Mouse (Mus musculus) macrophage (primary cell): ENCODE measurements around the gene Tesmin. TPM values are rescaled to one million over a fixed set of nuclear protein-coding genes. Genes with fewer than 3 reads are reported as not detected.

ENCODE experiments used
- H3K27ac ChIP-seq: fragments of 350-480 bp; formaldehyde crosslinking; 2 replicates; pipeline ENCODE4 v1.9.0; 2021
- H3K36me3 ChIP-seq: fragments of 350-480 bp; formaldehyde crosslinking; 2 replicates; pipeline ENCODE4 v1.9.0; 2021; ENCODE audit errors: inconsistent target
- H3K4me3 ChIP-seq: fragments of 350-480 bp; formaldehyde crosslinking; 2 replicates; pipeline ENCODE4 v1.9.0; 2021; ENCODE audit errors: inconsistent target
- H3K79me2 ChIP-seq: fragments of 350-480 bp; formaldehyde crosslinking; 2 replicates; pipeline ENCODE4 v1.9.0; 2021; ENCODE audit errors: inconsistent target
- WGBS: methylation state at CpG from one replicate; pipeline ENCODE4 v1.1.7; 2026; ENCODE audit warnings: inconsistent platforms; ENCODE audit not compliant: missing documents; 5-methylcytosine and 5-hydroxymethylcytosine counted together
- polyA plus RNA-seq: library from polyadenylated mRNA; stranded (reverse); fragments of 250-400 nt; gene quantifications from 3 replicates; pipeline ENCODE4 v1.2.4, GENCODE M21; 2018; ENCODE audit warnings: inconsistent platforms
- total RNA-seq, 78 experiments: library from RNA; depleted of rRNA; stranded (reverse); fragments of 250-400 nt; gene quantifications; 1 replicate in 9 of 78; 2 replicates in 24 of 78; 3 replicates in 43 of 78; 4 replicates in 2 of 78; pipeline ENCODE4 v1.2.4; 2018; ENCODE audit warnings: inconsistent platforms in 56 of 78

Tesmin gene
- 1 to 10 TPM in 15 of 26 experiments, under 1 TPM in 6, not detected in 5; 0.37 to 2.0 (median 1.3) TPM for total RNA-seq (2018; cell fraction: chromatin; rRNA removed)
- total RNA-seq (2018; cell fraction: cytosol; rRNA removed), result 1 to 10 TPM in 1 of 26 experiments, under 1 TPM in 25; 0.33 to 1.1 (median 0.59) TPM
- total RNA-seq (2018; cell fraction: nucleus; rRNA removed), result 1 to 10 TPM in 12 of 26 experiments, under 1 TPM in 12, not detected in 2; 0.24 to 2.4 (median 0.98) TPM
- 0.16 to 0.80 TPM (median 0.49 TPM) in 3 replicates for polyA plus RNA-seq

- H3K79me2 ChIP-seq, result no peaks in the 10 kb centered on the region
- H3K36me3 ChIP-seq, result peaks cover 21% of the 10 kb centered on the region
- no peak within 1 kb of the TSS for H3K4me3 ChIP-seq
- no peak within 1 kb of the TSS for H3K27ac ChIP-seq
- WGBS, result 1% methylated on average over 33 of the region's 33 CpGs
Measured at GRCm38 (mm10) chr19:3388629-3389057, at the start of gene Tesmin. Tesmin (plus strand) TSS chr19:3388857.

GRCm38 (mm10) chr19:3339187-3339586 lies 49.5 kb upstream of the Tesmin start:
- H3K79me2 ChIP-seq, result peaks cover 100% of the 10 kb centered on the region
- no peak overlapping the region for H3K4me3 ChIP-seq
- WGBS, result 54% methylated on average over 7 of the region's 8 CpGs
- H3K27ac ChIP-seq, result no peak overlapping the region
- H3K36me3 ChIP-seq, result no peaks in the 10 kb centered on the region

- peaks cover 100% of the 10 kb centered on the region for H3K79me2 ChIP-seq
- H3K27ac ChIP-seq, result no peak overlapping the region
- 44% methylated on average over 3 of the region's 3 CpGs for WGBS
- H3K4me3 ChIP-seq, result no peak overlapping the region
- no peaks in the 10 kb centered on the region for H3K36me3 ChIP-seq
Measured at GRCm38 (mm10) chr19:3341021-3341420, 47.6 kb upstream of the Tesmin start.

- 93% methylated on average over 3 of the region's 3 CpGs for WGBS
- H3K79me2 ChIP-seq, result peaks cover 100% of the 10 kb centered on the region
- H3K27ac ChIP-seq, result no peak overlapping the region
- no peak overlapping the region for H3K4me3 ChIP-seq
- peaks cover under 1% of the 10 kb centered on the region; the same call in 1 of the 2 replicates for H3K36me3 ChIP-seq
Measured at GRCm38 (mm10) chr19:3343929-3344328, 44.7 kb upstream of the Tesmin start.

GRCm38 (mm10) chr19:3344636-3345544 lies 43.8 kb upstream of the Tesmin start:
- Histone ChIP-seq H3K27ac (no peak overlapping the region), H3K4me3 (no peak overlapping the region), H3K36me3 (peaks cover 10% of the 10 kb centered on the region; the same call in 1 of the 2 replicates), H3K79me2 (peaks cover 95% of the 10 kb centered on the region)
- WGBS, result 97% methylated on average over 8 of the region's 8 CpGs

GRCm38 (mm10) chr19:3347784-3348183 lies 40.9 kb upstream of the Tesmin start:
- WGBS, result 100% methylated on average over 1 of the region's 1 CpGs
- no peak overlapping the region for H3K4me3 ChIP-seq
- H3K36me3 ChIP-seq, result peaks cover 35% of the 10 kb centered on the region
- peaks cover 66% of the 10 kb centered on the region for H3K79me2 ChIP-seq
- H3K27ac ChIP-seq, result no peak overlapping the region

GRCm38 (mm10) chr19:3353415-3354111 lies 35.1 kb upstream of the Tesmin start:
- H3K36me3 ChIP-seq, result peaks cover 84% of the 10 kb centered on the region
- H3K4me3 ChIP-seq, result no peak overlapping the region
- H3K27ac ChIP-seq, result no peak overlapping the region
- peaks cover 8% of the 10 kb centered on the region; the same call in 1 of the 2 replicates for H3K79me2 ChIP-seq
- WGBS, result 80% methylated on average over 7 of the region's 7 CpGs

- no peak overlapping the region for H3K27ac ChIP-seq
- 94% methylated on average over 5 of the region's 5 CpGs for WGBS
- no peaks in the 10 kb centered on the region for H3K79me2 ChIP-seq
- no peak overlapping the region for H3K4me3 ChIP-seq
- peaks cover 72% of the 10 kb centered on the region for H3K36me3 ChIP-seq
Measured at GRCm38 (mm10) chr19:3355096-3355495, 33.6 kb upstream of the Tesmin start.

GRCm38 (mm10) chr19:3356516-3356915 lies 32.1 kb upstream of the Tesmin start:
- H3K36me3 ChIP-seq, result peaks cover 62% of the 10 kb centered on the region
- 99% methylated on average over 5 of the region's 5 CpGs for WGBS
- no peaks in the 10 kb centered on the region for H3K79me2 ChIP-seq
- H3K27ac ChIP-seq, result no peak overlapping the region
- H3K4me3 ChIP-seq, result no peak overlapping the region

GRCm38 (mm10) chr19:3357620-3358019 lies 31.0 kb upstream of the Tesmin start:
- H3K27ac ChIP-seq, result no peak overlapping the region
- H3K4me3 ChIP-seq, result no peak overlapping the region
- peaks cover 62% of the 10 kb centered on the region for H3K36me3 ChIP-seq
- WGBS, result 97% methylated on average over 4 of the region's 4 CpGs
- H3K79me2 ChIP-seq, result no peaks in the 10 kb centered on the region

GRCm38 (mm10) chr19:3359841-3360588 lies 28.6 kb upstream of the Tesmin start:
- peaks cover 65% of the 10 kb centered on the region for H3K36me3 ChIP-seq
- H3K4me3 ChIP-seq, result peak overlapping the region; percentile 19
- H3K79me2 ChIP-seq, result no peaks in the 10 kb centered on the region
- WGBS, result 4% methylated on average over 13 of the region's 13 CpGs
- peak overlapping the region; percentile 76 for H3K27ac ChIP-seq

- H3K36me3 ChIP-seq, result peaks cover 71% of the 10 kb centered on the region
- no peak overlapping the region for H3K27ac ChIP-seq
Measured at GRCm38 (mm10) chr19:3363510-3363909, 25.1 kb upstream of the Tesmin start.

GRCm38 (mm10) chr19:3365089-3365488 lies 23.6 kb upstream of the Tesmin start:
- 95% methylated on average over 2 of the region's 3 CpGs for WGBS
- Histone ChIP-seq H3K27ac (no peak overlapping the region), H3K36me3 (peaks cover 85% of the 10 kb centered on the region), H3K79me2 (no peaks in the 10 kb centered on the region), H3K4me3 (no peak overlapping the region)

More at GRCm38 (mm10) chr19:3363510-3363909, 25.1 kb upstream of the Tesmin start:
- 100% methylated on average over 4 of the region's 4 CpGs for WGBS
- no peak overlapping the region for H3K4me3 ChIP-seq
- H3K79me2 ChIP-seq, result no peaks in the 10 kb centered on the region

GRCm38 (mm10) chr19:3368276-3368675 lies 20.4 kb upstream of the Tesmin start:
- H3K79me2 ChIP-seq, result no peaks in the 10 kb centered on the region
- no peak overlapping the region for H3K4me3 ChIP-seq
- 97% methylated on average over 3 of the region's 3 CpGs for WGBS
- peaks cover 95% of the 10 kb centered on the region for H3K36me3 ChIP-seq
- H3K27ac ChIP-seq, result no peak overlapping the region
